Mouse (Mus musculus): ENCODE data around the gene Fam193a.

Gene Fam193a

GRCm38 (mm10) chr5:34381700-34382099 is 12.0 kb downstream of the Fam193a start:
- in situ Hi-C loops (cut with MboI, MseI), result no loop called here

- in situ Hi-C loops (cut with MboI, MseI), result no loop called here
Observed at GRCm38 (mm10) chr5:34385616-34386015, 15.9 kb downstream of the Fam193a start.

- in situ Hi-C loops (cut with MboI, MseI), result no loop called here
Observed at GRCm38 (mm10) chr5:34386744-34387143, 17.0 kb downstream of the Fam193a start.

GRCm38 (mm10) chr5:34393251-34393650 is 23.5 kb downstream of the Fam193a start:
- in situ Hi-C loops (cut with MboI, MseI), result no loop called here

- in situ Hi-C loops (cut with MboI, MseI), result no loop called here
Observed at GRCm38 (mm10) chr5:34395347-34395746, 25.6 kb downstream of the Fam193a start.

- in situ Hi-C loops (cut with MboI, MseI), result no loop called here
Observed at GRCm38 (mm10) chr5:34395850-34396540, 26.3 kb downstream of the Fam193a start.

- in situ Hi-C loops (cut with MboI, MseI), result no loop called here
Observed at GRCm38 (mm10) chr5:34397866-34398265, 28.1 kb downstream of the Fam193a start.

GRCm38 (mm10) chr5:34398326-34398725 is 28.6 kb downstream of the Fam193a start:
- in situ Hi-C loops (cut with MboI, MseI), result no loop called here

- in situ Hi-C loops (cut with MboI, MseI), result no loop called here
Observed at GRCm38 (mm10) chr5:34407366-34407918, 37.7 kb downstream of the Fam193a start.

GRCm38 (mm10) chr5:34409002-34409401 is 39.3 kb downstream of the Fam193a start:
- in situ Hi-C loops (cut with MboI, MseI), result no loop called here

- in situ Hi-C loops (cut with MboI, MseI), result no loop called here
Observed at GRCm38 (mm10) chr5:34410819-34411218, 41.1 kb downstream of the Fam193a start.

- in situ Hi-C loops (cut with MboI, MseI), result no loop called here
Observed at GRCm38 (mm10) chr5:34413921-34414320, 44.2 kb downstream of the Fam193a start.

- in situ Hi-C loops (cut with MboI, MseI), result no loop called here
Observed at GRCm38 (mm10) chr5:34417251-34418008, 47.7 kb downstream of the Fam193a start.

- in situ Hi-C loops (cut with MboI, MseI), result no loop called here
Observed at GRCm38 (mm10) chr5:34419188-34419587, 49.5 kb downstream of the Fam193a start.

- in situ Hi-C loops (cut with MboI, MseI), result no loop called here
Observed at GRCm38 (mm10) chr5:34430776-34431175, 61.0 kb downstream of the Fam193a start.

- in situ Hi-C loops (cut with MboI, MseI), result no loop called here
Observed at GRCm38 (mm10) chr5:34433786-34434185, 64.1 kb downstream of the Fam193a start.

- in situ Hi-C loops (cut with MboI, MseI), result no loop called here
Observed at GRCm38 (mm10) chr5:34434241-34434640, 64.5 kb downstream of the Fam193a start.

- in situ Hi-C loops (cut with MboI, MseI), result no loop called here
Observed at GRCm38 (mm10) chr5:34438052-34438451, 68.3 kb downstream of the Fam193a start.

GRCm38 (mm10) chr5:34438659-34439058 is 68.9 kb downstream of the Fam193a start:
- in situ Hi-C loops (cut with MboI, MseI), result no loop called here

- in situ Hi-C loops (cut with MboI, MseI), result no loop called here
Observed at GRCm38 (mm10) chr5:34439768-34440167, 70.0 kb downstream of the Fam193a start.

- in situ Hi-C loops (cut with MboI, MseI), result no loop called here
Observed at GRCm38 (mm10) chr5:34441797-34442196, 72.1 kb downstream of the Fam193a start.

- in situ Hi-C loops (cut with MboI, MseI), result no loop called here
Observed at GRCm38 (mm10) chr5:34446207-34446606, 76.5 kb downstream of the Fam193a start.

GRCm38 (mm10) chr5:34458994-34459393 is 89.3 kb downstream of the Fam193a start:
- in situ Hi-C loops (cut with MboI, MseI), result loop anchor here (10.0 kb wide), 1 partner anchor 376 kb away; no protein-coding TSS in a partner anchor

All from T-helper 1 cell (primary cell).